In genomic region chr5:97907482-97907881, GRCm38 (mm10) we compare ENCODE assay signal across 16 mouse cellular contexts.
DNase-seq lines count a peak whose midpoint lies in the region; ATAC-seq and TF ChIP-seq lines count a peak whose summit lies in the region.
"Had no signal": no experiment of that assay in that cellular context is flagged by ENCODE, and none has a peak within 500 bp of the region (broad histone marks: within the 10 kb centered on the region; RNA-seq: fewer than 3 reads in every experiment).

No protein-coding gene starts in this region.

- TF ChIP-seq CTCF in cerebellum, adult 2 months (IDR thresholded peaks at IDR 0.05; ENCODE audit: borderline replicate concordance, insufficient read depth, low read depth, low read length), result no peak
- no peak for TF ChIP-seq CTCF in brain, embryonic 14.5 days (IDR thresholded peaks at IDR 0.05; ENCODE audit: borderline replicate concordance, extremely low read depth, insufficient read depth, insufficient read length)
- TF ChIP-seq CTCF in layer of hippocampus, adult 2 months (conservative IDR thresholded peaks at IDR 0.05), result no peak

- no peak overlapping the region for H3K27ac ChIP-seq in cerebellum, adult 2 months (ENCODE audit: insufficient read depth, low read length)
- 0 out of 2 replicates have a peak overlapping the region, but pooled peaks have one; percentile 29 for H3K27ac ChIP-seq in layer of hippocampus, adult 2 months
- H3K27ac ChIP-seq in intestine, embryonic 16.5 days (ENCODE audit: low read length), result no peak overlapping the region
- H3K27ac ChIP-seq: limb, embryonic 15.5 days; midbrain, embryonic 13.5 days had no signal

- H3K36me3 ChIP-seq in intestine, embryonic 16.5 days (ENCODE audit: control insufficient read depth, insufficient read depth, low read length), result no peaks in the 10 kb centered on the region
- H3K36me3 ChIP-seq: heart, embryonic 12.5 days; limb, embryonic 15.5 days; midbrain, embryonic 13.5 days had no signal

- no peak for ATAC-seq in cerebellum, adult (ENCODE audit: insufficient number of reproducible peaks, low FRiP score, low TSS enrichment)
- ATAC-seq in intestine, embryonic 16.5 days, result no peak
- ATAC-seq: midbrain, embryonic 13.5 days had no signal

- no peaks in the 10 kb centered on the region for H3K9me3 ChIP-seq in intestine, embryonic 16.5 days (ENCODE audit: control insufficient read depth, low read length)
- H3K9me3 ChIP-seq: heart, embryonic 12.5 days; limb, embryonic 15.5 days; midbrain, embryonic 13.5 days had no signal

- intact Hi-C loops in heart, postnatal 10 days (cut with DNase I), result no loop called here
- intact Hi-C loops in heart, postnatal 14 days (cut with DNase I), result no loop called here

- no peaks in the 10 kb centered on the region for H3K4me1 ChIP-seq in cerebellum, adult 2 months (ENCODE audit: control insufficient read depth, insufficient read depth, low read length)
- no peaks in the 10 kb centered on the region for H3K4me1 ChIP-seq in intestine, embryonic 16.5 days (ENCODE audit: control insufficient read depth, insufficient read depth, low read length)
- H3K4me1 ChIP-seq: midbrain, embryonic 13.5 days had no signal

- H3K4me3 ChIP-seq in cerebellum, adult 2 months (replicated peaks; ENCODE audit: insufficient read depth, low read depth, low read length), result no peak overlapping the region
- no peak overlapping the region for H3K4me3 ChIP-seq in layer of hippocampus, adult 2 months
- H3K4me3 ChIP-seq in intestine, embryonic 16.5 days (ENCODE audit: low read length), result no peak overlapping the region
- H3K4me3 ChIP-seq: heart, embryonic 12.5 days; limb, embryonic 15.5 days; midbrain, embryonic 13.5 days had no signal

- no peaks in the 10 kb centered on the region for H3K27me3 ChIP-seq in cerebellum, adult 2 months (ENCODE audit: control insufficient read depth, insufficient read depth, low read length)
- H3K27me3 ChIP-seq in intestine, embryonic 16.5 days (replicated peaks; ENCODE audit: control insufficient read depth, insufficient read depth, low read length), result no peaks in the 10 kb centered on the region
- H3K27me3 ChIP-seq: CH12.LX; heart, embryonic 12.5 days; limb, embryonic 15.5 days; midbrain, embryonic 13.5 days had no signal

- peak; percentile 10 to 30 for DNase-seq in cerebellum, adult 2 months
- peak; percentile 7 to 15 for DNase-seq in heart, postnatal 10 days
- no peak for DNase-seq in heart, adult 8-10 months (ENCODE audit: low spot score)
- DNase-seq in brain, embryonic 14.5 days (ENCODE audit: low read depth), result peak; percentile 87
- peak in 1 of 2 experiments; percentile 34 for DNase-seq in layer of hippocampus, adult 2 months (ENCODE audit: low spot score in 2 of 2)
- no peak for DNase-seq in heart, postnatal 14 days
- DNase-seq: adrenal gland, postnatal 36 days; kidney, postnatal 10 days; lung, adult 18-20 months; lung, postnatal 4 days had no signal

- 14% methylated on average over 6 of the region's 6 CpGs for WGBS in cerebellum, adult 2 months
- WGBS in intestine, embryonic 16.5 days, result 83% methylated on average over 6 of the region's 6 CpGs

- H3K4me2 ChIP-seq in intestine, embryonic 16.5 days (ENCODE audit: low read depth, low read length), result no peak overlapping the region
- H3K4me2 ChIP-seq: heart, embryonic 12.5 days; limb, embryonic 15.5 days; midbrain, embryonic 13.5 days had no signal

- no peak overlapping the region for H3K9ac ChIP-seq in intestine, embryonic 16.5 days (ENCODE audit: low read depth, low read length)
- H3K9ac ChIP-seq: heart, embryonic 12.5 days; limb, embryonic 15.5 days; midbrain, embryonic 13.5 days had no signal

- TF ChIP-seq POLR2A in cerebellum, adult 2 months (IDR thresholded peaks at IDR 0.05; ENCODE audit: borderline replicate concordance, insufficient read depth, low read length), result no peak
- TF ChIP-seq POLR2A in brain, embryonic 14.5 days (IDR thresholded peaks at IDR 0.05; ENCODE audit: borderline replicate concordance, extremely low read depth, insufficient read depth, insufficient read length, poor library complexity, severe bottlenecking), result no peak

Comparison
In these comparisons a context has a peak if more than half of its experiments do, and no peak if none do; other contexts are left out.
1. DNase-seq: peak in cerebellum, adult 2 months (2 of 2), heart, postnatal 10 days (2 of 2) and brain, embryonic 14.5 days (single experiment); none in heart, adult 8-10 months (single experiment) and heart, postnatal 14 days (0 of 2).